Mouse (Mus musculus) cortical plate, adult 2 months (tissue): ENCODE results near the gene Entpd8.

Source experiments
- CTCF ChIP-seq: fragments of 200-500 bp; IDR thresholded peaks from 2 replicates; pipeline ENCODE4 v1.5.1; 2011; ENCODE audit warnings: mild to moderate bottlenecking, control low read depth, low read length; ENCODE audit not compliant: insufficient read depth; ENCODE audit errors: extremely low read depth
- POLR2A ChIP-seq: fragments of 200-500 bp; IDR thresholded peaks from 2 replicates; pipeline ENCODE4 v1.6.1; 2011; ENCODE audit warnings: mild to moderate bottlenecking, low read length, control low read depth; ENCODE audit not compliant: insufficient read depth; ENCODE audit errors: extremely low read depth

- TF ChIP-seq CTCF (no peak), POLR2A (no peak)
Observed at GRCm38 (mm10) chr2:25120963-25121362, 40.9 kb downstream of the Entpd8 start.
